Mouse (Mus musculus) testis, postnatal 10 days (tissue): ENCODE results near the gene Dlg2.

Experiments
- DNase-seq: peaks from one replicate; pipeline ENCODE4 v3.0.0; 2021; ENCODE audit warnings: low spot score

Dlg2 gene

DNA sequence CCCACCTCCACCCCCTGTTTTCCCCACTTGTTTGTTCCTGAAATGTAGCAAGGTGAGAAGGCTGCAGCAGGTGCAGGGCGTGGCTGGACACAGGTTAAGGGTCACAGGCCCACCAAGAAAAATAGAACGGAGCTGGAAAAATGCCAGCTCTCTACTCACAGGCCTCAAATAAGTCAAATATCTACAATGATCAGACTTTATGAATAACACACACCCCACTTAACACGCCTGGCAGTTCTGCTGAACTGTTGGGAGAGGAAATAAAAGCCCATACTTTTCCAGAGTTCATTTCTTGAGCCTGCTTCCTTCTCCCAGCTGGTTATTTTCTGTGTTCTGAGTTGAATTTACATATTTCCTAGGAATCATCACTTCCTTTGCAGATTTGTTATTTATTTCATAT, 967.4 kb downstream of the Dlg2 start:
- DNase-seq = no peak

DNA sequence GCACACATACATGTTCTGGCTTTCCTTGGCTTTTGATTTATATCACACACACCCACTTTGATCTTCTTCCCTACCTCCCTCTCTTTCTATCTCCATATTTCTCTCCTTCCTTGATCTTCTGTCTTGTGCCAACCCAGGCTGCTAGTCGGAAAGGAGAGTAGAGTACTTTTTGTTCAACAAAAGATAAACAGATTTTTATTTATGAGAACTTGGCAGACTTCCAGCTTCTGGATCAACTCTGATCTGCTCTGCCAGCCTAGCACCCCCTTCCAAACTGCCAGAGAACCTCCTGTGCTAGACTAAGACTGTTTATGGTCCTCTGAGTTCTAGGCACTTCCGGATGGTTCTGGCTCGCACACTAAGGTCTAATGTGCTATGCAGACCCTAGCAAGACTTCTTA, 968.3 kb downstream of the Dlg2 start:
- DNase-seq = no peak

DNA sequence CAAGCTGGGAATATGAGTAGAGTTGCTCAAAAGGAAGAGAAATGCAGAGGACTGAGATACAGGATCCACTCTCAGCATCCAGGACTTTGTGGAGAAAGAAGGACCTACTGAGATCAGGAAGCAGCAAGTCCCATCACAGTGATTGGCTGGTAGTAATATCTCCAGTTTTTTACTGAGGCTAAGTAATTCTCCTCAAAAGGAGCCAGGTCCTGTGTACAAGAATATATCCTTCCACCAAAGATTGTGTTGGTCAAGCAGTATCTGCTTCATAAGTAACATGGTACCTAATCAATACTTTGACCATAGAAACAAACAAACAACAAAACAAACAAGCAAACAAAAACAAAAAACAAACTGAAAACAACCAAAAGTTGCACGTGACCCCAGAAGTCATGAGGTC, 980.3 kb downstream of the Dlg2 start:
- DNase-seq = no peak

- peak; percentile 61 for DNase-seq
Measured at GRCm38 (mm10) chr7:91457207-91457606, 980.7 kb downstream of the Dlg2 start.

GRCm38 (mm10) chr7:91461352-91461751, 984.9 kb downstream of the Dlg2 start:
- no peak for DNase-seq

GRCm38 (mm10) chr7:91463256-91463655, 986.8 kb downstream of the Dlg2 start:
- DNase-seq = no peak

DNA sequence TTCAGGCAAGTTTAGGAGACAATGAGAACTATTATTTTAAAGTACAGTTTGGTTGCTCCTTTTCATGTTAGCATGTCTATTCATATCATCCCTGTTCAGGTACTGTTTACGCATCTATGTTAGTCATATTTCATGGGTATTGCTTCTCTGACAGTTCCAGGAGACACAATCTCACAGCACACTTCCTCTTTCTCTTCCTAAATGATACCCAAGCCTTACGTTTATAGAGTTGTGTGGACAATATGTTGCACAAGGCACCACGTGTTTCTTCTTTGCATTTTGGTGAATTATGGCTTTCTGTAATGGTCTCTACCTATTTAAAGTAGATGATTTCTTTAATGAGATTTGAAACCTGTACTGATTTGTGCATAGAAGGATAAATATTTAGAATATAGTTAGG, 990.6 kb downstream of the Dlg2 start:
- no peak for DNase-seq

DNA sequence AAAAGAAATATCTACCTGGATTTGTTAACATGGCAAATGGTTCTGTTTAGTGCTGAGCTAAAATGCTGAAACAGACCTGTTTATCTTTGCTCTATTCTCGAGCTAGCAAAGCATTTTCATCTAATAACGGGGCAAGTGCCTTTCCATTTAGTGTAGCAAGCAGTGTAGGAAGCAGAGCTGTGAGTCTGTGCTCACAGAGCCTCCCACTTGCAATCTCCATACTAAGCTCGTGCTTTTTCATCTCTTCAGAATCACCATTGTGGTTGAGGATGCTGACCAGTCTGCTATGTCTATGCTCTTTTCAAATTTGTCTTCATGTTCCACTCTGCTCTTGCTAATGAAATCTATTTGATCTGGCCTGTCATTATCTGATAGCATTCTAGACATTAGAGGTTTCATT, 1002.7 kb downstream of the Dlg2 start:
- no peak for DNase-seq

DNA sequence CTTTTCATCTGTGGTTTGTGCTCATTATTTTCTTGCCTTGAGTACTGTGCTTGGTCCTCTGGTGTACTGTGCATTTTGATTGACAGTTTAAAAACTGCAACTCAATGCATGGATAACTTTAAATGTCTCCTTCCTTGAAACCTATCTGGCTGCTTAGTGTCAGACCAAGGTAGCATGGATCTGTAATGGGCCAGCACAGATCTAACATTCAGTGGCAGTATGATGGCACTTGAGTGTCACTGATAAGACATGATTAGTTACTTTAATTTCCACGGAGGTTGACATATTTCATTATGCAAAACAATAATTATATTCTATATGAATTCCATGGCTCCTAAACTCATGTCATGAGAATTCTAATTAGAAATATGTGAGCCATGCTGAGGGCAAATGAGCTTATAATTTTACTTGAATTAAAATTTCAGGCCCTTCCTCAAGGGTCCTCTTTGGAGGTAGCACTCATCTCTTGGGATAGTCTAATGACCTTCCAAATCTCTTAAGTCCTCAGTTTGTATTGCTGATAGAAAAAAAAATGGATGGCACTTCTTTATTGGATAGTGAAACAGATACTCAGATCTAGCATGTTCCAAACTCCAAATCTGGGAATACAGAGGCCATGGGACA, 1005.2 kb downstream of the Dlg2 start:
- no peak for DNase-seq

GRCm38 (mm10) chr7:91493234-91493633, 1016.8 kb downstream of the Dlg2 start:
- no peak for DNase-seq

GRCm38 (mm10) chr7:91495526-91495925, 1019.1 kb downstream of the Dlg2 start:
- no peak for DNase-seq

- no peak for DNase-seq
Measured at GRCm38 (mm10) chr7:91511119-91511518, 1034.6 kb downstream of the Dlg2 start.

DNA sequence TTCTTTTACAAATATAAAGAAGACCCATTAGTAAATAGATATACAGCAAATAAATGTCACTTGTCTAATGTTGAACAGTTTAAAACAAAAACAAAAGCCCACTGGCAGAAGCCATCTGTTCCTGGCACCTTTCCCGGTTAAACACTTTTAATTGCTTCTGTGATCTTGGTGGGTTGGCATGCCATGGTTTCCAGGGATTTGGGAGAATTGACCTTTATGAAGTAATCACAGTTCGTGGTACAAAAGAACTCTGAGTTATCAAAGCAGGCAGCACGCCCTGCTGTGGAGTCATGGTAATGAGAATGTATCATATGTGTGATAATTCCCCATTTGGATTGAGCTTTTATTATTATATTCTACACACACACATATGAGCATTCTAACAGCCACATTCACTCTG, 1038.0 kb downstream of the Dlg2 start:
- DNase-seq = no peak

- DNase-seq = no peak
Measured at GRCm38 (mm10) chr7:91516225-91516624, 1039.8 kb downstream of the Dlg2 start.

- no peak for DNase-seq
Measured at GRCm38 (mm10) chr7:91525859-91526258, 1049.4 kb downstream of the Dlg2 start.

DNA sequence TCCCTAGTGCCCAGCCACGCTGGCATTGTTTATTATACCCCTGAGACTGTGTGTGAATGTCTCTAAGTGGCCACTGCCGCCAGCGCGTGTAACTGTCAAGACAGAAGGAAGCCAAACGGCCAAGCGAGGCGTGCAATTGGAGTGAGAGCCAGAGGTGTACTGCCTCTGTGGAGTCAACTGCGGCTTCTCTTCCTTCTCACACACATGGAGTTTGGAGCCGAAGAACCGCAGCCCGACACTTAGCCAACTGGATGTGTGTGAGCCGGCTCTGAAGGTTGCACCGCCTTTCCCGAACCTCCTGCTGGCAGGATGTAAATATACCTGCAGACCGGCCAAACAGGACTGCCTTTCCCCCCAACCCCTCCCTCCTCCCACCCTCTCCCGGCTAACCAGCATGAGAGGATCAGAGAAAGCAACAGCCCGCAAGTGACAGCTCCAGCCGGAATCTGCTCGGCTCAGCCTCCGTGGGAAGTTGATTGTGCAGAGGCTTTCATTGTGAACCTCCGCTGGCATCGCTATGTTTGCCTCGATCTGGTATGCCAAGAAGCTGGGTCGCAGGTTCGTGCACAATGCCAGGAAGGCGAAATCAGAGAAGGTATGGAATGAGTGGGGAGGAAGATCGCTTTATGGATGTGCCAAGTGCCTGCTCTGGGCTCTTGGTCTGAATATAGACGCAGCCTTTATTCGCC, 1066.3 kb downstream of the Dlg2 start:
- peak; percentile 35 for DNase-seq

DNA sequence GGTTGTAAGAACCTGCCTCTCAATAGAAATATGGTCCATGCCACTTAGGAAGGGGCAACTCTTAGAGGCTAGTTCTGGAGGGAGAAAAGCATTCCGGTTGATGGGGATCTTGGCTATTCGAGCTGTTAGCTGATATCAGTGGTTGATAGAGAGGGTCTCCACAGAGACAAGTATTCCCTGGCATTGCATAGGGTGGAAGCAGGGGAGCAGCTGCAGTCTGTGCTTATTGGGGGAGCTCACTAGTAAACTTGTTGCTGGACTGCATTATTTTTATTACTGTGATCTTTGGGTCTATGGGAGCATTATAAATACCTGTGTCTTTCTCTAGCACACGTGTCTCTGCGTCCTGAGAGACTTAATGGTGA, 1066.8 kb downstream of the Dlg2 start:
- no peak for DNase-seq

DNA sequence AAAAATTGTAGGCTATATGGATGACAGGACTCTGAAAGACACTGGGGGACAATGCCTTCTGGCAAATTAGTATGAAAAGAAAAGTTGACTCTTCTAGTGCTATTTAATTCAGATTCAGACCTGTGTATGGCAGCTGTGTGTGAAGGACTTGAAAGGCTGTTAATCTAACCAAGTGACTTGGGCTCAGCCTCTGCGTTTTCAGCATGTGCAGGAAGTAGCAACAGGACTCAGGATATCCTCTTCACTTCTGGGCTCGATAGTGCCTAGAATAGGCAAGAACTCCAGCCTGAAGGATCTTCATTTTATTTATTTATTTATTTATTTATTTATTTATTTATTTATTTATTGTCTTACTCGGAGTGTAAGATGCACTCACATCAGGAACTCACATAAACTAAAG, 1068.1 kb downstream of the Dlg2 start:
- DNase-seq = no peak

DNA sequence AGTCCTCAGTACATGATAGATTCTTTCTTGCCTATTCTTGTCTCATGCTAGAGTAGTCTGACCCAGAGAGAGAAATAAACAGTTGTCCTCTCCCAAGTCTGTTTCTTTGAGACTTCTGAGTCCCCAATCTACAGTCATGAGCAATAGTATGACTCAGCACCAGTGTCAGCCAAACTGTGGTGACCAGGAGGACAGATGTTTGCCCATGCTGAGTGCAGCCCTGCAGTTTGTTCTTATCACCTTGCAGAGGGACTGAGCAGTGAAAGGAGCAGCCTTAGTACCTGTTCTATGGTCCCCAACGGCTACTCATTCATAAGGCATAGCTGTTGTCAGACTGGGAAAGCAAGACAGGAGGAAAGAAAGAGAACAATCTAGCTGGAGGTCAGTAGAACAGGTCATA, 1072.3 kb downstream of the Dlg2 start:
- DNase-seq = no peak

- DNase-seq = no peak
Measured at GRCm38 (mm10) chr7:91557582-91557981, 1081.1 kb downstream of the Dlg2 start.

DNA sequence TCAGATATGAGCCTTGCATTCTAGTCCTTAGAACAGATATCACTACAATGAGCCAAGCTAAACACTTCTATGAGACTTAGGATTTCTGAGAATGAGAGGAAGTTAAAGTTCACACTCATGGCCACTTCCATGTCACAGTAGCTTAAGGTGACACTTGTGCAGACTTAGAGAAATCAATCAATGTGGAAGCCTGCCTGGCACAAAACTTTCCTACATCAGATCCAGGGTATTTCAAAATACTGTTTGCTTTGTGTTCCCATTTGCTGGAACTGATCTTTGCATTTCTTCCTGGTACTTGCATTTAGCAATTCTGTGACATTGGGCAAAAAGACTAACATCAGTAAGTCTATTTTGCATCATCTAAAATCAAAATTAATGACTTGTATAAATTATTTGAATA, 1091.0 kb downstream of the Dlg2 start:
- DNase-seq = no peak

DNA sequence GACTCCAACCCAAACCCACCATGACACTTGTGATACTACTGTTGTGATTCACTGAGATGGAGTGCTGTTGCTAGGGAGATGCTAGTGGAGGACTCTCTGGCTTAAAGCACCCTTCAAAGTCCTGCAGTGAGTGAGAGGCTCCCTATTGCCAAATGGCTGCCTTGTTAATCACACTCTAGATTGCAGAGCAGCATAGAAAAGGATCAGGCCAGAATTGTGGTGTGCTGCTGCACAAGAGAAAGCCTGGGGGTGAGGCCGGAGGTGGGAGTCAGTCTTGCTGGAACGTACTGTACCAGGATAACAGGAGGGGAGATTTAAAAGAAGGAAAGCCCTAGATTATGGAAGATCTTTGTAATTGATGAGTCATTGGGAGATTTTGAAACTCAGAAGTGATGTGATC, 1094.5 kb downstream of the Dlg2 start:
- no peak for DNase-seq

DNA sequence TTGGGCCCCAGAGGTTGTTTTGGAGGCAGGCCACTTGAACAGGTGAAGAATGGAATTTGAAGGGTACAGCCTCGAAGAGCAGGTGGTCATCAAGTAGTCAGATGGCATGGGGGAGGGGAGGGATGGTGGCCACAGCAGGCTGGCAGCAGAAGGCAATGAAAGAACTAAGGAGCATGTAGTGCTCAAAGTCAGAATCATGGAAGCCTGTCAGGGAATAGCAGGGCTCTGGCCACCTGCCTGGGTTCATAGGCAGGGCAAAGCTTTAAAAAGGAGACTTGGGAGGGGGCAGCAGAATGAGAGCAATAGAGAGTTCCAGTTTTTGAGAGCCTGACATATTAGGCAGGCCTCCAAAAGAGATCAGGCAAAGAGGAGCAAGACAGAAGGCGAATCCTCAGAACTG, 1096.2 kb downstream of the Dlg2 start:
- DNase-seq = no peak

- no peak for DNase-seq
Measured at GRCm38 (mm10) chr7:91573321-91573720, 1096.8 kb downstream of the Dlg2 start.
